Mouse (Mus musculus) heart, adult 9 months (tissue): ENCODE data around the gene Xrn2.

Source experiments
- DNase-seq, 2 experiments: peaks; one replicate each; pipeline ENCODE4 v3.0.0; 2022; ENCODE audit warnings: low spot score in 2 of 2

Gene Xrn2

GRCm38 (mm10) chr2:147053229-147053892 lies 40.6 kb downstream of the Xrn2 start:
- DNase-seq = no peak

- no peak for DNase-seq
Measured at GRCm38 (mm10) chr2:147067480-147068246, 54.9 kb downstream of the Xrn2 start.

- no peak for DNase-seq
Measured at GRCm38 (mm10) chr2:147069077-147069476, 56.3 kb downstream of the Xrn2 start.

GRCm38 (mm10) chr2:147070305-147070704 lies 57.5 kb downstream of the Xrn2 start:
- DNase-seq = no peak

GRCm38 (mm10) chr2:147073962-147074361 lies 61.2 kb downstream of the Xrn2 start:
- DNase-seq = no peak

GRCm38 (mm10) chr2:147074399-147074798 lies 61.6 kb downstream of the Xrn2 start:
- no peak for DNase-seq

GRCm38 (mm10) chr2:147082391-147082790 lies 69.6 kb downstream of the Xrn2 start:
- DNase-seq = no peak

- DNase-seq = peak in 1 of 2 experiments; percentile 3
Measured at GRCm38 (mm10) chr2:147083471-147084365, 70.9 kb downstream of the Xrn2 start.

GRCm38 (mm10) chr2:147084366-147085071 lies 71.7 kb downstream of the Xrn2 start:
- DNase-seq = no peak

- no peak for DNase-seq
Measured at GRCm38 (mm10) chr2:147085072-147085870, 72.5 kb downstream of the Xrn2 start, which contains the start of gene Nkx2-4. Nkx2-4 (minus strand) TSS chr2:147085445.

GRCm38 (mm10) chr2:147085937-147086336 lies 73.1 kb downstream of the Xrn2 start:
- DNase-seq = no peak

- no peak for DNase-seq
Measured at GRCm38 (mm10) chr2:147086441-147086840, 73.6 kb downstream of the Xrn2 start.

GRCm38 (mm10) chr2:147119736-147120135 lies 106.9 kb downstream of the Xrn2 start:
- no peak for DNase-seq

GRCm38 (mm10) chr2:147127366-147127765 lies 114.6 kb downstream of the Xrn2 start:
- no peak for DNase-seq
